Comparison of ENCODE assay signal across 8 mouse cellular contexts in the genomic region with DNA sequence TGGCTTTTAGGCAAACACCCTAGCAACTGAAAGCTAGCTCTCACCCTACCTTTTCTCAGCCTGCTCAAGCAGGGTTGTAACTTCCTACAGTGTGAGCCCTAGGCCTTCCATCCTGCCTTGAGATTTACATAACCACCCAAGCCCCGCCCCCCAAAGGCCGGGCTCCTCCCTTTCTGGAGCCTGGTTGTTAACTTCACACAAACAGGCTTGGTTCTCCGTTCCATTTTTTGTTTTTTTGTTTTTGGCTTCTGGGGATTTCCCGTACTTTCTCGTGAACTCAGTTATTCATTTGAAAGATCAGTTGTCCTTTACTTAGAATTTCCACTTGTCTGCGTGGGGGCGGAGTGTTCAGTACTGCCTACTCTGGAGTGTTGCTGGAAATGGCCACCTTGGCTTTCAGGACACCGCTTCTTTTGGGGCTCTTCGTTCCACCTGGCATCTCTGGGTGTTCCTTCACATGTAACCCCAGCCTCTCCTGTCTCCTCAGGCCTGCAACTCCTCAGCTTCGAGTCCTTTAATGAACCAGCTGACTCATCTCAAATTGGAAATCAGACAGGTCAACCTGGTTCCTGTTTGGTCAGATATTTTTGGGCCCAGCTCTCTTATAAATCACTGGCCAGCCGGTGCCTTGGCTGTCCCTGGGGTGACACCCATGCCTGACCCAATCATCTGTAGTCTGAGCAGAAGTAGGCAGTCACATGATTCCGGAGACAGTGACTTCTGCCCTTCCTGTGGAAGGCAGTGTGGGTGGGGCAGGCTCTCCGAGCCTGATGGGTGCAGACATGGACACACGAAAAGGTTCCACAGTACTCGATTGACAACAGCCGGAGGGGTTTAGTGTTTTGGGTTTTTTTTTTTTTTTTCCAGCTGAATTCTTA. TPM values are rescaled to one million over a fixed set of nuclear protein-coding genes. Genes with fewer than 3 reads are reported as not detected.
DNase-seq lines count a peak whose midpoint lies in the region; ATAC-seq and TF ChIP-seq lines count a peak whose summit lies in the region.

No protein-coding gene starts in this region.

- H3K4me1 ChIP-seq in forebrain, embryonic 10.5 days, result peaks cover 27% of the 10 kb centered on the region
- H3K4me1 ChIP-seq in forebrain, postnatal 0 days (ENCODE audit: insufficient read depth), result no peaks in the 10 kb centered on the region
- peaks cover 23% of the 10 kb centered on the region for H3K4me1 ChIP-seq in heart, adult 2 months (ENCODE audit: control insufficient read depth, insufficient read depth, low read length)
- peaks cover 86% of the 10 kb centered on the region for H3K4me1 ChIP-seq in megakaryocyte, embryonic 14.5 days
- H3K4me1 ChIP-seq in neural tube, embryonic 15.5 days, result peaks cover 10% of the 10 kb centered on the region

- no peak for TF ChIP-seq CTCF in forebrain, postnatal 0 days (IDR thresholded peaks at IDR 0.05; ENCODE audit: low read depth)
- no peak for TF ChIP-seq CTCF in heart, adult 2 months (IDR thresholded peaks at IDR 0.05)

- H3K27me3 ChIP-seq in forebrain, embryonic 10.5 days (ENCODE audit: poor library complexity, severe bottlenecking), result no peaks in the 10 kb centered on the region
- no peaks in the 10 kb centered on the region for H3K27me3 ChIP-seq in forebrain, postnatal 0 days (ENCODE audit: insufficient read depth, low read length)
- no peaks in the 10 kb centered on the region for H3K27me3 ChIP-seq in heart, adult 2 months (ENCODE audit: control insufficient read depth, insufficient read depth, low read length)
- H3K27me3 ChIP-seq in megakaryocyte, embryonic 14.5 days (replicated peaks), result no peaks in the 10 kb centered on the region
- H3K27me3 ChIP-seq in neural tube, embryonic 15.5 days (replicated peaks), result no peaks in the 10 kb centered on the region

- no peaks in the 10 kb centered on the region for H3K9me3 ChIP-seq in forebrain, embryonic 10.5 days
- H3K9me3 ChIP-seq in forebrain, postnatal 0 days (ENCODE audit: low read length), result no peaks in the 10 kb centered on the region
- H3K9me3 ChIP-seq in megakaryocyte, embryonic 14.5 days, result peaks cover 3% of the 10 kb centered on the region; the same call in 1 of the 2 replicates
- no peaks in the 10 kb centered on the region for H3K9me3 ChIP-seq in neural tube, embryonic 15.5 days (replicated peaks)

- TF ChIP-seq POLR2A in heart, adult 2 months (IDR thresholded peaks at IDR 0.05; ENCODE audit: insufficient read depth, low read depth, low read length), result peak; percentile 78

- intact Hi-C loops in heart, adult 2 months (cut with DNase I), result no loop called here

- ATAC-seq in forebrain, postnatal 0 days, result no peak
- no peak for ATAC-seq in neural tube, embryonic 15.5 days (ENCODE audit: low FRiP score)

- no peaks in the 10 kb centered on the region for H3K79me2 ChIP-seq in heart, adult 2 months (replicated peaks; ENCODE audit: control insufficient read depth, insufficient read depth, low read length)

- peak overlapping the region; percentile 36; the same call in 1 of the 2 replicates for H3K27ac ChIP-seq in forebrain, embryonic 10.5 days
- no peak overlapping the region for H3K27ac ChIP-seq in forebrain, postnatal 0 days (ENCODE audit: low read depth, low read length)
- peak overlapping the region; percentile 95 for H3K27ac ChIP-seq in heart, adult 2 months
- no peak overlapping the region for H3K27ac ChIP-seq in neural tube, embryonic 15.5 days (replicated peaks)

- H3K9ac ChIP-seq in forebrain, postnatal 0 days, result no peak overlapping the region
- H3K9ac ChIP-seq in heart, adult 2 months (ENCODE audit: low read depth, low read length), result peak overlapping the region; percentile 9; the same call in 1 of the 2 replicates
- no peak overlapping the region for H3K9ac ChIP-seq in neural tube, embryonic 15.5 days (replicated peaks)

- no peak overlapping the region for H3K4me3 ChIP-seq in forebrain, embryonic 10.5 days
- H3K4me3 ChIP-seq in forebrain, postnatal 0 days (ENCODE audit: low read depth, low read length), result no peak overlapping the region
- peak overlapping the region; percentile 9; the same call in 1 of the 2 replicates for H3K4me3 ChIP-seq in heart, adult 2 months
- peak overlapping the region; percentile 88 for H3K4me3 ChIP-seq in megakaryocyte, embryonic 14.5 days (replicated peaks)
- no peak overlapping the region for H3K4me3 ChIP-seq in neural tube, embryonic 15.5 days (replicated peaks)

- no peak for DNase-seq in forebrain, embryonic 10.5 days (ENCODE audit: extremely low spot score, low spot score)
- DNase-seq in forebrain, postnatal 0 days, result no peak
- peak; percentile 78 for DNase-seq in adrenal gland, adult 8-10 months
- DNase-seq in heart, adult 2 months, result peak; percentile 83 to 89
- peak; percentile 87 for DNase-seq in kidney, postnatal 10 days
- DNase-seq in thymus, postnatal 14 days, result peak; percentile 91

- peak; percentile 83; the same call in 1 of the 2 replicates for TF ChIP-seq EP300 in heart, adult 2 months (IDR thresholded peaks at IDR 0.05; ENCODE audit: insufficient read depth, low read depth, low read length)

- WGBS in forebrain, embryonic 10.5 days, result 66% methylated on average over 16 of the region's 16 CpGs
- 69% methylated on average over 16 of the region's 16 CpGs for WGBS in forebrain, postnatal 0 days
- 31% methylated on average over 16 of the region's 16 CpGs for WGBS in heart, adult 2 months
- 61% methylated on average over 16 of the region's 16 CpGs for WGBS in neural tube, embryonic 15.5 days

- no peak overlapping the region for H3K4me2 ChIP-seq in forebrain, postnatal 0 days (ENCODE audit: low read depth)
- no peak overlapping the region for H3K4me2 ChIP-seq in neural tube, embryonic 15.5 days

- H3K36me3 ChIP-seq in forebrain, embryonic 10.5 days (replicated peaks), result no peaks in the 10 kb centered on the region
- no peaks in the 10 kb centered on the region for H3K36me3 ChIP-seq in forebrain, postnatal 0 days (ENCODE audit: insufficient read depth)
- H3K36me3 ChIP-seq in heart, adult 2 months (ENCODE audit: control insufficient read depth, insufficient read depth, low read length), result peaks cover 2% of the 10 kb centered on the region; the same call in 1 of the 2 replicates
- H3K36me3 ChIP-seq in megakaryocyte, embryonic 14.5 days (replicated peaks; ENCODE audit: low read length), result peaks cover 7% of the 10 kb centered on the region
- H3K36me3 ChIP-seq in neural tube, embryonic 15.5 days, result no peaks in the 10 kb centered on the region

RNA-seq across cellular contexts. Expression of gene Ncoa3, which starts 9.7 kb away (rescaled TPM):
- polyA plus RNA-seq in forebrain, embryonic 10.5 days (2016; fragmentation: Nextera tagmentation; extraction: Ambion mirVana), result 14.3 and 15.7 TPM in 2 replicates
- 19.8 and 24.1 TPM in 2 replicates for total RNA-seq in forebrain, postnatal 0 days (2014; rRNA removed)
- 6.6 and 9.8 TPM in 2 replicates for polyA plus RNA-seq in forebrain, postnatal 0 days (2015; fragmentation: Nextera tagmentation; extraction: Ambion mirVana)
- total RNA-seq in adrenal gland, adult 8-10 months (2022), result 10 to 100 TPM; 24.2 to 46.2 (median 33.3) TPM
- total RNA-seq in heart, adult 2 months (2021), result 10 to 100 TPM; 29.1 to 32.1 TPM
- polyA plus RNA-seq in heart, adult 2 months (2012; rRNA removed), result 20.1 and 25.7 TPM in 2 replicates
- polyA plus RNA-seq in megakaryocyte, embryonic 14.5 days (2012; ENCODE audit: insufficient read depth, low replicate concordance), result 22.7 and 35.4 TPM in 2 replicates
- 13.3 and 14.6 TPM in 2 replicates for polyA plus RNA-seq in neural tube, embryonic 15.5 days (2015; fragmentation: Nextera tagmentation; extraction: Ambion mirVana)

Comparison
In these comparisons a context has a peak if more than half of its experiments do, and no peak if none do; other contexts are left out.
1. H3K27ac ChIP-seq: peak in forebrain, embryonic 10.5 days (single experiment) and heart, adult 2 months (single experiment); none in forebrain, postnatal 0 days (single experiment) and neural tube, embryonic 15.5 days (single experiment).
2. DNase-seq: peak in adrenal gland, adult 8-10 months (single experiment), heart, adult 2 months (2 of 2), kidney, postnatal 10 days (single experiment) and thymus, postnatal 14 days (single experiment); none in forebrain, embryonic 10.5 days (single experiment) and forebrain, postnatal 0 days (single experiment).
3. H3K4me3 ChIP-seq: peak in heart, adult 2 months (single experiment) and megakaryocyte, embryonic 14.5 days (single experiment); none in forebrain, embryonic 10.5 days (single experiment), forebrain, postnatal 0 days (single experiment) and neural tube, embryonic 15.5 days (single experiment).